Mouse (Mus musculus) embryonic facial prominence, embryonic 15.5 days (tissue): ENCODE measurements at regions not wholly inside any gene's neighbourhood (a gene's known extent, or its start where the extent isn't known, plus 50 kb on each side); places are given as distances from the start of the nearest gene placed in this dataset.

Experiments
- ATAC-seq: fragments of 200-750 bp; cut with Nextera tagmentation; 2 replicates; pipeline ENCODE4 v1.8.0; 2017; ENCODE audit warnings: low read depth, moderate TSS enrichment; ENCODE audit not compliant: insufficient number of reproducible peaks, low FRiP score, low TSS enrichment
- H3K27ac ChIP-seq: fragments of 300-500 bp; sonication (generic); replicated peaks from 2 replicates; pipeline ENCODE4 v1.5.1; 2015; ENCODE audit warnings: mild to moderate bottlenecking, inconsistent platforms
- H3K27me3 ChIP-seq: fragments of 300-500 bp; sonication (generic); 2 replicates; pipeline ENCODE4 v1.6.1; 2015; ENCODE audit warnings: inconsistent platforms
- H3K36me3 ChIP-seq: fragments of 300-500 bp; sonication (generic); 2 replicates; pipeline ENCODE4 v1.6.1; 2015; ENCODE audit warnings: mild to moderate bottlenecking, inconsistent platforms
- H3K4me1 ChIP-seq: fragments of 300-500 bp; sonication (generic); 2 replicates; pipeline ENCODE4 v1.6.1; 2015; ENCODE audit warnings: inconsistent platforms
- H3K4me2 ChIP-seq: fragments of 300-500 bp; sonication (generic); replicated peaks from 2 replicates; pipeline ENCODE4 v1.6.1; 2015; ENCODE audit warnings: mild to moderate bottlenecking, inconsistent platforms
- H3K4me3 ChIP-seq: fragments of 300-500 bp; sonication (generic); replicated peaks from 2 replicates; pipeline ENCODE4 v1.5.1; 2015; ENCODE audit warnings: mild to moderate bottlenecking, inconsistent platforms
- H3K9ac ChIP-seq: fragments of 300-500 bp; sonication (generic); 2 replicates; pipeline ENCODE4 v1.6.1; 2015; ENCODE audit warnings: inconsistent platforms
- H3K9me3 ChIP-seq: fragments of 300-500 bp; sonication (generic); replicated peaks from 2 replicates; pipeline ENCODE4 v1.6.1; 2016; ENCODE audit warnings: inconsistent platforms
- WGBS: fragments of 180-500 bp; shearing (Covaris S2); methylation state at CpG from one replicate; pipeline ENCODE4 v1.1.7; 2015; 5-methylcytosine and 5-hydroxymethylcytosine counted together

DNA sequence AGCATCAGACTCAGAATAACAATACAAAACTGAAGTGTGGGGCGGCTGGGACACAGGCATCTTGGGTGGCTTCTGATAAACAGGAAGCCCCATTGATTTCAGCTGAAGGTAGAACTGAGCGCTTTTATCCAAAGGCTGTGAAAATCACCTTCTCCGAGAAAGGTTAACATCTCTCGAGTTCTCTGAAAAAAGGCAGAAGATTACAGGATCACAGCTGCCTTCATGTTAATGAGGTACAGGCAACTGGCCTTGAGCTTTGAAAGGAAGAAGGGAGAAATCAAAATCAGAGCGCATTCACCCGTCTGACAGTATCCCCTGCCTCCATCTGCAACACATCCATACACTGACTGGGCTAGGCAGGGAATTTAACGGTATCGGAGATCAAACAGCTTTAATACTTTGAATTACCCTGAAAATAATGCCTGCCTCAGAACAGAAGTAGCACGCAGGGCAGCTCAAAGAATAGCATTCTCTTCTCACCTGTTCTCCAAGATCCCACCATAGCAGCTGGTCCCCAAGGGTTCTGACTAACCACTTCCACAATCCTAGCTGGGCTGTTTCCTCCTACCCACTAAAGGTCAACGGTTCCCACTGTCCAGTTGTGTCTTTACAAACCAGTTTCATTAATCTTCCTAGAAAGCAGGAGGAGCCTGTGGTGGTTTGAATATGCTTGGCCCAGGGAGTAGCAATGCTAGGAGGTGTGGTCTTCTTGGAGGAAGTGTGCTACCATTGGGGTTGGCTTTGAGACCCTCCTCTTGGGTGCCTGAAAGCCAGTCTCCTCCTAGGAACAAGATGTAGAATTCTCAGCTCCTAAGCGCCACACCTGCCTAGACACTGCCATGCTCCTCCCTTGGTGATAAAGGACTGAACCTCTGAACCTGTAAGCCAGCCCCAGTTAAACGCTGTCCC is 141.6 kb downstream of the Sox4 start:
- WGBS, result 34% methylated on average over 12 of the region's 12 CpGs
- H3K4me2 ChIP-seq, result no peak overlapping the region
- H3K27ac ChIP-seq, result no peak overlapping the region
- no peak overlapping the region for H3K9ac ChIP-seq
- peaks cover 34% of the 10 kb centered on the region for H3K4me1 ChIP-seq
- no peaks in the 10 kb centered on the region for H3K36me3 ChIP-seq
- no peaks in the 10 kb centered on the region for H3K9me3 ChIP-seq
- no peak; the same call in 1 of the 2 replicates for ATAC-seq
- no peaks in the 10 kb centered on the region for H3K27me3 ChIP-seq
- no peak overlapping the region for H3K4me3 ChIP-seq

DNA sequence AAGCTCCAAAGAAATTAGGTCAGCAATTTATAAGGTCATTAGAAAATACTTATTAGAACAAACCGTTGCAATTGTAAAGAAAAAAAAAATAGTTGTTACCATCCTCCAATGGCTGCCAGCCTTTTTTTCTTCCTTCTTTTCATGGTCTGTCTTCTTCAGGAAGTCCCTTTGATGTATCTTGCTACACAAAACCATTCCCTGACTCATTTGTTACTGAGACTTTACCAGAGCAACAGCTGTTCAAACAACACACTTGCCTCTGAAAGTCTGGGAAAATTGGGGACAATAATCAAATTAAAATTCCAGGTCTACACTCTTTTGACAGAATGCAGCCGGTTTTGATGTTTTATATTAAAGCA is 142.5 kb downstream of the Sox4 start:
- Histone ChIP-seq H3K9ac (no peak overlapping the region), H3K9me3 (no peaks in the 10 kb centered on the region), H3K4me3 (no peak overlapping the region), H3K4me1 (peaks cover 34% of the 10 kb centered on the region), H3K27me3 (no peaks in the 10 kb centered on the region), H3K4me2 (no peak overlapping the region), H3K27ac (no peak overlapping the region), H3K36me3 (no peaks in the 10 kb centered on the region)
- ATAC-seq, result no peak
- WGBS, result 8% methylated on average over 2 of the region's 2 CpGs

DNA sequence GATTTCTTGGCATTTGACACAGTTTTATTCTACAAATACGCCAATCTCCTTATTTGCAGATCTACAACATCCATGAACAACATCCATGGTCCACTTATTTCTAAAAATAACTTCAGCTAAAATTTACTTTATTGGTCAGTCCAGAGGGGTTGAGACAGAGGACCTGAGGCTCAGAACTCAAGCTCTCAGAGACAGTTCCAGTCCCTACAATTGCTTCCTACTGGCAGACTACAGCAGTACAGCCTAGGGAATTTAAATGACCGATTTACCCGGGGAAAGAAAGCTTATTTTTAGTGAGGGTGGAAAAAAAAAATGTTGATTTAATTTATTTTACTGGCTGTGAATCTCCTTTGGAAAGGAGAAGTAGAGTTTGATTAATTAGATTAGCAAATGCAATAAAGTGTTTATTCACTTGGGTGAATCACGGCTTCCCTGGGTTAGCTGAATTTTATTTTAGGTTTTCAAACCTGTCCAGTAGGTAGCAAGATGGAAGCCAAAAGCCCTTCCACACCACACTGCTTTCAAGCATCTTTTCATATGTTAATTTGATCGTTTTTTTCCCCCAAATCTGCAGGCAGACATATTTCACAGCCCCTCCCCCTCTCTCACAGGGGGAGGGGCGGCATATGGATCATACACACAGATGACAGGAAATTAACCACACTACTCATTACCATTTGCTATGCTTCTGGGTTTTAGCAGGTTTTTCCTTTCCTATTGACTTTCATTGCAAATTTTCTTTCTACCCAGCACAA is 143.0 kb downstream of the Sox4 start:
- H3K4me2 ChIP-seq, result no peak overlapping the region
- H3K9me3 ChIP-seq, result no peaks in the 10 kb centered on the region
- no peak overlapping the region for H3K27ac ChIP-seq
- WGBS, result 33% methylated on average over 6 of the region's 6 CpGs
- H3K9ac ChIP-seq, result no peak overlapping the region
- ATAC-seq, result no peak
- H3K4me3 ChIP-seq, result no peak overlapping the region
- no peaks in the 10 kb centered on the region for H3K36me3 ChIP-seq
- peaks cover 34% of the 10 kb centered on the region for H3K4me1 ChIP-seq
- no peaks in the 10 kb centered on the region for H3K27me3 ChIP-seq

DNA sequence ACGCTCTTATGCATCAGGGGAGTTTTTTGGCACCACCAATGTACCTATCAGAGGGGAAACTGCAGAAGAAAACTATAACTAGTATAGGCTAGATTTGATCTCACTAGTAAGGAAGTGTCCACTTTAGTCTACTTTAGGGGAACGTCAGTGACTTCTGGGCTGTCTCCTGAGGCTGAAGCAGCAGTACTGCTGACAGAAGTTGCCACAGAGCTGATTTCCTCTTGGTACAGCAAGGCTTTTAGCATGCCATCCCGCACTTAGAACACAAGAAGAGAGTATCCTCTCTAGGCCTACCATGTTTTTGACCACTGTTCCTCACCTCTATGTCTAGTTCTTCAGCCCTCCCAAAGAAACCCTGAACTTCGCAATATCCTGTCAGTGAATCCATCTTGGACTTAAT is 148.2 kb downstream of the Sox4 start:
- no peak overlapping the region for H3K9ac ChIP-seq
- H3K4me3 ChIP-seq, result no peak overlapping the region
- no peaks in the 10 kb centered on the region for H3K27me3 ChIP-seq
- 51% methylated on average over 4 of the region's 4 CpGs for WGBS
- H3K4me2 ChIP-seq, result no peak overlapping the region
- no peaks in the 10 kb centered on the region for H3K9me3 ChIP-seq
- H3K4me1 ChIP-seq, result 0 out of 2 replicates have a peak, but pooled peaks cover 9% of the 10 kb centered on the region
- H3K27ac ChIP-seq, result 0 out of 2 replicates have a peak overlapping the region, but pooled peaks have one; percentile 6
- ATAC-seq, result no peak
- no peaks in the 10 kb centered on the region for H3K36me3 ChIP-seq

DNA sequence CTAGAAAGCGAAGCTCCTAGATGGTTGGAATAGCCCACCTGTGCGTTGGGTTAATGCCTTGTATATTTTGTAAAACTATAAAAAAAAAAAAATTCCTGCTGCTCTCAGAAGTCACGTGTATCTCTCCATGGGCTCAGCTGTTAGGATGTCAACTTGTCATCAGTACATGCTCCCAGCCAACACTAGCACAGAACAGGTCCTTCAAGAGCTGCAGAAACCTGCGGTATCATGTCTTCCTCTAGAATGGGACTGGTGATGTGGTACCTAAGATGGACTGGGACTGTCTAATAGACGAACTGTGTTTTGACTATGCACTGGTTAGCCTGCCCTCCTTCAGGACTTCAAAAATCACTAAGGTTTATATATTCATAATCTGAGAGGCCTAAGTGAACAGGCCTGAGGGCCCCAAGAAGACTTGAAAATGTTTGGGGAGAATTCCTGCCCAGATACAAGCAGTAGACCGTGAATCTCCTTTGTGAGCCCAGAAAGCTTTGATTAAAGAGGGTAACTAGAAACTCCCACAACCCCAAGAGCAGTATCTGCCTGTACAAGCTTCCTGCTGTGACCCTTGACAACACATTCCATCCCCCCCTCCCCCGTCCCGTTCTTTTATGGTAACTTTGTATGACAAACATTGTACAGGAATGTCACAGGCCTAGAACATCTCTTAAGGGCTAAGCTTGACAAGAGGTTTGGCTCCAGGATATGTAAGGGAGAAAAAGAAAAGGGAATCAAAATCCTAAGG is 152.1 kb downstream of the Sox4 start:
- no peaks in the 10 kb centered on the region for H3K9me3 ChIP-seq
- no peak overlapping the region for H3K9ac ChIP-seq
- H3K36me3 ChIP-seq, result no peaks in the 10 kb centered on the region
- H3K27ac ChIP-seq, result no peak overlapping the region
- H3K27me3 ChIP-seq, result no peaks in the 10 kb centered on the region
- no peak for ATAC-seq
- H3K4me2 ChIP-seq, result no peak overlapping the region
- H3K4me1 ChIP-seq, result 0 out of 2 replicates have a peak, but pooled peaks cover 9% of the 10 kb centered on the region
- 50% methylated on average over 8 of the region's 8 CpGs for WGBS
- H3K4me3 ChIP-seq, result no peak overlapping the region

GRCm38 (mm10) chr13:28800676-28801075 is 152.8 kb downstream of the Sox4 start:
- Histone ChIP-seq H3K9ac (no peak overlapping the region), H3K4me2 (no peak overlapping the region), H3K9me3 (no peaks in the 10 kb centered on the region), H3K27me3 (no peaks in the 10 kb centered on the region), H3K27ac (no peak overlapping the region), H3K4me3 (no peak overlapping the region), H3K36me3 (no peaks in the 10 kb centered on the region), H3K4me1 (0 out of 2 replicates have a peak, but pooled peaks cover 9% of the 10 kb centered on the region)
- ATAC-seq, result no peak
- 45% methylated on average over 1 of the region's 1 CpGs for WGBS

GRCm38 (mm10) chr13:28799474-28799873 is 154.0 kb downstream of the Sox4 start:
- 61% methylated on average over 1 of the region's 1 CpGs for WGBS
- no peaks in the 10 kb centered on the region for H3K36me3 ChIP-seq
- H3K9me3 ChIP-seq, result no peaks in the 10 kb centered on the region
- no peak for ATAC-seq
- no peak overlapping the region for H3K4me3 ChIP-seq
- H3K27ac ChIP-seq, result no peak overlapping the region
- no peak overlapping the region for H3K4me2 ChIP-seq
- H3K4me1 ChIP-seq, result 0 out of 2 replicates have a peak, but pooled peaks cover 12% of the 10 kb centered on the region
- H3K9ac ChIP-seq, result no peak overlapping the region
- H3K27me3 ChIP-seq, result no peaks in the 10 kb centered on the region

DNA sequence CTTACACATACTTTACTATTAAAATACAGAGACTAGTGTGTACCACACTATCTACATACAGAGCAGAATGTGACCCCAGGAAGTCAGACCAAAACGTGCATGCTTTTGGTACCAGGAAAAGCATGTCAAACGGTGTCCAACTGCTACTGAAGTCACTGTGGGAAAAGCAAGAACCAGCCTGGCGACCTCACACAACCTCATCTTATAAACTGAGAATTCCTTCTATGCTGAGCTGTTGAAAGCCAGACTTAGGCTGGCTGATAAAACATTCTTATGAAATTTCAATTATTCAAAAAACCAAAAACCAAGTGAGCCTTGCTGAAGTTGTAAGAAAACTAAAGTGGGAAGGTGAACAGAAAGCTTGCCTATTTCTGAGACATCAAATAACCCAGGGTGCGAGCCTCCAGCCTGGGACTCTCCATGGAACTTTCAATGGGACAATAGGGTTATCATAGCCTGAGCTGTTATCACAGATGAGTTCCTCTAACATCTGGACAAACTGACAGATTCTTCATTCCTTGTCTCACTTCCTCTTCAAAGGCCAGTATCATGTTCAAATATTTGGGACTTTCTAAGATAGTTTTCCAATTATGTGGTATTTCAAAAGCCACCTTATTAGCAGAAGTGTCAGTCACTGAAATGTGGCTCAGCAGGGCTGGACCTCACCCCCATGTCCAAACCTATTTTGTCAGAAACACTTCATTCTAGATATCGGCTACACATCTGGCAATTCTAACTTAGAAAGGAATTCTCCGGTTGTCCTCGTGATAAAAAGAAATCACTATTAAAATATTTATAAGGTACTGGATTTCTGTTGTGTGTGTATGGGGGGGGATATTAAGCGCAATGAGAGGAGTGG is 155.7 kb downstream of the Sox4 start:
- Histone ChIP-seq H3K4me3 (no peak overlapping the region), H3K27ac (no peak overlapping the region), H3K4me1 (peaks cover 23% of the 10 kb centered on the region; the same call in 1 of the 2 replicates), H3K4me2 (no peak overlapping the region), H3K36me3 (no peaks in the 10 kb centered on the region), H3K9me3 (no peaks in the 10 kb centered on the region), H3K27me3 (no peaks in the 10 kb centered on the region), H3K9ac (no peak overlapping the region)
- no peak for ATAC-seq
- 63% methylated on average over 8 of the region's 8 CpGs for WGBS

GRCm38 (mm10) chr13:28795274-28795673 is 158.2 kb downstream of the Sox4 start:
- Histone ChIP-seq H3K4me3 (no peak overlapping the region), H3K9ac (no peak overlapping the region), H3K4me1 (peaks cover 23% of the 10 kb centered on the region; the same call in 1 of the 2 replicates), H3K27me3 (no peaks in the 10 kb centered on the region), H3K4me2 (no peak overlapping the region), H3K36me3 (no peaks in the 10 kb centered on the region), H3K9me3 (no peaks in the 10 kb centered on the region), H3K27ac (no peak overlapping the region)
- 38% methylated on average over 7 of the region's 7 CpGs for WGBS
- no peak for ATAC-seq

DNA sequence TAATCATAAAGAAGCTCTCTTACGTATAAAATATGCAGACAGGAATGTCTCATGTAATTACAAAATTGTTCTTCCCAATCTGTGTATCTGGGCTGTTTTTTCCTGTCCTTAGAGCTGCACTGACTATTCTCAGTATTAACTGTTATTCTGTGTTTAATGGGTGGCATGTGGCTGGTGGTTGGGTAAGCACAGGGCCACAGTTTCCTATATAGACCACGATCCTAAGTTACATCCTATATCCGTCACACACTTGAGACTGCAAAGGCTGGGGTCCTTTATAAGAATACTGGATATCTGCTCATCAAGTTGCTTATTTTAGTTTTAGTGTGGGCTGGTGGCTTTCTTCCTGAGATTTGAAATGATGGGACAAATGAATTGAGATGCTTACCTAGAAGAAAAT is 159.0 kb downstream of the Sox4 start:
- Histone ChIP-seq H3K27ac (no peak overlapping the region), H3K9me3 (no peaks in the 10 kb centered on the region), H3K27me3 (no peaks in the 10 kb centered on the region), H3K9ac (no peak overlapping the region), H3K36me3 (no peaks in the 10 kb centered on the region), H3K4me3 (no peak overlapping the region), H3K4me1 (peaks cover 23% of the 10 kb centered on the region; the same call in 1 of the 2 replicates), H3K4me2 (no peak overlapping the region)
- ATAC-seq, result no peak
- WGBS, result 53% methylated on average over 3 of the region's 3 CpGs
